Mouse (Mus musculus) intestine, postnatal 0 days (tissue): ENCODE measurements around the gene Mnd1. TPM values are rescaled to one million over a fixed set of nuclear protein-coding genes. Genes with fewer than 3 reads are reported as not detected.

Source experiments
- ATAC-seq: fragments of 200-750 bp; cut with Nextera tagmentation; 2 replicates; pipeline ENCODE4 v1.8.0; 2017; ENCODE audit warnings: mild to moderate bottlenecking, moderate TSS enrichment, moderate library complexity
- H3K27ac ChIP-seq: fragments of 300-500 bp; sonication (generic); 2 replicates; pipeline ENCODE4 v1.5.1; 2014; ENCODE audit warnings: mild to moderate bottlenecking, low read depth, low read length, moderate library complexity
- H3K27me3 ChIP-seq: fragments of 300-500 bp; sonication (generic); replicated peaks from 2 replicates; pipeline ENCODE4 v1.6.1; 2014; ENCODE audit warnings: low read length, mixed read lengths; ENCODE audit not compliant: control insufficient read depth, insufficient read depth
- H3K36me3 ChIP-seq: fragments of 300-500 bp; sonication (generic); 2 replicates; pipeline ENCODE4 v1.6.1; 2014; ENCODE audit warnings: mild to moderate bottlenecking, moderate library complexity; ENCODE audit not compliant: control insufficient read depth, insufficient read depth
- H3K4me1 ChIP-seq: fragments of 300-500 bp; sonication (generic); replicated peaks from 2 replicates; pipeline ENCODE4 v1.6.1; 2014; ENCODE audit warnings: antibody characterized with exemption, low read length, mixed read lengths; ENCODE audit not compliant: control insufficient read depth, insufficient read depth
- H3K4me2 ChIP-seq: fragments of 300-500 bp; sonication (generic); replicated peaks from 2 replicates; pipeline ENCODE4 v1.6.1; 2014; ENCODE audit warnings: low read depth, mild to moderate bottlenecking, moderate library complexity
- H3K4me3 ChIP-seq: fragments of 300-500 bp; sonication (generic); 2 replicates; pipeline ENCODE4 v1.5.1; 2014; ENCODE audit warnings: low read depth, low read length
- H3K9ac ChIP-seq: fragments of 300-500 bp; sonication (generic); 2 replicates; pipeline ENCODE4 v1.6.1; 2014; ENCODE audit warnings: mild to moderate bottlenecking, low read depth, low read length
- H3K9me3 ChIP-seq: fragments of 300-500 bp; sonication (generic); 2 replicates; pipeline ENCODE4 v1.6.1; 2016; ENCODE audit warnings: mixed run types; ENCODE audit not compliant: control insufficient read depth
- CTCF ChIP-seq: sonication (generic); IDR thresholded peaks from 2 replicates; pipeline ENCODE4 v1.5.1; 2016; ENCODE audit warnings: low read depth, mild to moderate bottlenecking, control low read depth, antibody characterized with exemption, moderate library complexity
- WGBS: fragments of 180-500 bp; shearing (Covaris S2); extraction: QIAGEN DNeasy Blood & Tissue Kit; methylation state at CpG from one replicate; pipeline ENCODE4 v1.1.7; 2014; 5-methylcytosine and 5-hydroxymethylcytosine counted together
- polyA plus RNA-seq: library from polyadenylated mRNA; unstranded; fragments of >200 nt; fragmentation: Nextera tagmentation; extraction: Ambion mirVana; gene quantifications from 2 replicates; pipeline ENCODE4 v1.2.1, GENCODE M21; 2015

Mnd1 gene
- polyA plus RNA-seq, 1 experiment from 2014 or later: 6.5 TPM

- Histone ChIP-seq H3K4me1 (0 out of 2 replicates have a peak, but pooled peaks cover 4% of the 10 kb centered on the region), H3K4me3 (peak overlapping the region; percentile 76), H3K36me3 (no peaks in the 10 kb centered on the region), H3K27me3 (no peaks in the 10 kb centered on the region), H3K9ac (peak overlapping the region; percentile 78), H3K9me3 (no peaks in the 10 kb centered on the region), H3K4me2 (peak overlapping the region; percentile 99), H3K27ac (peak overlapping the region; percentile 81; the same call in 1 of the 2 replicates)
- under 1% methylated on average over 42 of the region's 42 CpGs for WGBS
- peak; percentile 37 for ATAC-seq
- TF ChIP-seq CTCF: 0 out of 2 replicates have a peak, but pooled peaks have one; percentile 3
Measured at GRCm38 (mm10) chr3:84038981-84039645, 116.5 kb downstream of the Mnd1 start.

- H3K27ac ChIP-seq: no peak overlapping the region
- peak overlapping the region; percentile 99 for H3K4me2 ChIP-seq
- no peak overlapping the region for H3K4me3 ChIP-seq
- no peak for TF ChIP-seq CTCF
- H3K9ac ChIP-seq: no peak overlapping the region
- ATAC-seq: no peak
- H3K27me3 ChIP-seq: no peaks in the 10 kb centered on the region
- 44% methylated on average over 1 of the region's 1 CpGs for WGBS
- no peaks in the 10 kb centered on the region for H3K9me3 ChIP-seq
- no peaks in the 10 kb centered on the region for H3K36me3 ChIP-seq
- H3K4me1 ChIP-seq: 0 out of 2 replicates have a peak, but pooled peaks cover 4% of the 10 kb centered on the region
Measured at GRCm38 (mm10) chr3:84038126-84038525, 117.5 kb downstream of the Mnd1 start.

Other genes with a start within 250 kb of the Mnd1 start
- 7.5 and 9.6 TPM in 2 replicates for gene Tmem131l, start 115.6 kb downstream of the Mnd1 start, polyA plus RNA-seq
- 0.56 and 0.93 TPM in 2 replicates for gene Gm6525, start 18.3 kb upstream of the Mnd1 start, polyA plus RNA-seq
- 21.2 and 22.5 TPM in 2 replicates for gene Trim2, start 151.1 kb upstream of the Mnd1 start, polyA plus RNA-seq